Mouse (Mus musculus): ENCODE data around the gene Arl3.

The Arl3 gene

DNA sequence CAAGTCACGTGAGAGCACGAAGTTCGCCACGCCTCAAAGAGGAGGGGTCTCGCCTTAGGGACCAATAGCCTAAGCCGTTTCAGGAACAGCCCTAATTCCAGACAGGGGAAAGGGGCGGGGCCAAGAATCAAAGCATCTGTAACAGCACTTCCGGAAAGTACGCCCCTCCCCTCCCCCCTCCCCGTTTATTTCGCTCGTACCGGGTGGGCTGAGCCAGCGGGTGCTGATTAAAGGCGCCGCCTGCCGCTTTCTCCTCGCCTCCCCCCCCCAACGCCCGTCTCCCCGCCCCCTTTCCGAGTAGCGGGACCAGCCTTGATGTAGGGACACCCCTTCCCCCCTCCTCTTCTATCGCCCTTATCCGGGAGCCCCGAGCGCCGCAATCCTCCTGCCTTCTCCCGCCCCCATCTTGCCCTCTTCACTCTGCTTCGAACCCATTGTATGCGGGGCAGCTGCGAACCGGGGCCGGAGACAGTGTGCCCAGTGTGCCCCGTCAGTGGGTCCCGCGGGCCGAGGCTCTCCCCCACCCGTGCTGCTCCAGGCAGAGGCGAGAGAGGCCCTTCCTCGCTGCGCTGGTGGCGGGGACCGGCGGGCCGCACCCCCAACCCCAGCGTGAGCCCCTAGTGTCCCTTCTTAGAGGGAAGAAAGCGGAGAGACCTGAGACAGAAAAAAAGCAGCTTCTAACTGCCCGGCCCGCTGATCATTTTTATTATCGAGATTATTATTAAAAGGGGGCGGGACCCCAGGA, 73.0 kb downstream of the Arl3 start:
- peak; percentile 100 for DNase-seq

DNA sequence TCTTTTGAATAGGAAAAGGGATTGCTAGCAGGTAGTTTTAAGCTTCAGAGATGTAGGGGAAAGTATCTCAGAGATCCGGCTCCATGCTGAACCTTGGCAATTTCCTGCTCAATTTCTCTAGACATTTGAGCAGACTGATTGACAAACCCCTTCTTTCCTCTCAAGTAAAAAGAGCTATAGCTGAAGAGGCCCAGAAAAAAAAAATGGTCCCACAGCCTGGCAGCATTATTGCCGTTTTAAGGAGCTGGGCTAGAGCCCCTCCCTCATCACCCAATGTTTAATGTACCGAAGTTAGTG, 73.5 kb downstream of the Arl3 start:
- no peak for DNase-seq

DNA sequence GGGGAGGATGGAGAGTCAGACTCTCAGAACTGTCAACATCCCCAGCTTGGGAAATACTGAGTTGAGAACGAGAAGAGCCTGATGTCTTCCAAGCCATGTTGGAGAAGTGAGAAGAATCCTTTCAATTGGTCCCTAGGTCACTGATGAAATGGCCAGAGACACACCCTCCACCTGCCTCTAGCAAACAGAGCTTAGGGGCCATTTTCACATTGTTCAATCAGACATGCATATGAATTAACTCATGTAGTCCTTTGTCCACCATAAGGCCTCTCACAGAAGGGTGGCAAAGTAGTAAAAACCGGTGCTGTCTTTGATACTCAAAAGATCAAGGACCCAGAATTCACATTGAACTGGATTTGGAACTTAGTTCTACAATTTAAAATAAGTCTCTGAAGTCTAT, 75.8 kb downstream of the Arl3 start:
- DNase-seq, result no peak

GRCm38 (mm10) chr19:46495136-46495535, 77.9 kb downstream of the Arl3 start:
- DNase-seq, result no peak

DNA sequence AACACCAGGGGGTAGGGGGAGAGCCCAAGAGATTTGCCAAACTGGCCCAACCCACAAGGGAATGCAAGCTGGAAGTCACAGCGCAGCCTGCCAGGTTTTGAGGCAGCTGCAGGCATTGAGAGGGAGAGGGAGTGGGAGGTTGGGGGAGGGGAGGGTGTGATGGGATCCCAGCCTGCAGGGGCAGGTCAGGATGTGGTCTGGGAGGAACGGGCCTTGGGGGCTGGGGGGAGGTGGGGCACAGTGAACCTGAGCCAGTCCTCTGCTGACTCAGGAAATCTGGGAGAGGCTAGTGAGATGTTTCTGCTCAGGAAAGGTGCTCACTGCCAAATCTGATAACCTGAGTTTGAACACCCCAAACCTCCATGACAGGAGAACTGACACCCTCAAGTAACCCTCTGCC, 82.4 kb downstream of the Arl3 start:
- DNase-seq, result peak; percentile 65

DNA sequence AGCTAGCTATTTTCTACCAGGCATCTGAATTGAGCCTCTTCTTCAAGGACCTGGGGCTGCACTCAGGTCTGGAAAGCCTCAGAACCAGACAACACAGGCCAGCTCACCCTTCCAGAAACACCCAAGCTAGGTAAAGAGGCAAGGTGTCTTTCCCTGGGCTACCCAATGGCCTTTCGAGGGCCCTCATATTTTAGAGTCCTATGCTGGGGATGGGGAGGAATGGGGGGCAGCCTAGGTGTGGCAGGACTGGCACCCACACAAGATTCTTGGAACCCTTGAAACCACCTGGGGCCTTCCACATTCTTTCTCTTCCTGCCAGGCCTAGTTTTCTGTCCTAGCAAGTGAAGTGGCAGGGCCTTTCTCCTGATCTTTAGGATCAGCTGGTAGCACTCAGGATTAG, 83.5 kb downstream of the Arl3 start:
- no peak for DNase-seq

DNA sequence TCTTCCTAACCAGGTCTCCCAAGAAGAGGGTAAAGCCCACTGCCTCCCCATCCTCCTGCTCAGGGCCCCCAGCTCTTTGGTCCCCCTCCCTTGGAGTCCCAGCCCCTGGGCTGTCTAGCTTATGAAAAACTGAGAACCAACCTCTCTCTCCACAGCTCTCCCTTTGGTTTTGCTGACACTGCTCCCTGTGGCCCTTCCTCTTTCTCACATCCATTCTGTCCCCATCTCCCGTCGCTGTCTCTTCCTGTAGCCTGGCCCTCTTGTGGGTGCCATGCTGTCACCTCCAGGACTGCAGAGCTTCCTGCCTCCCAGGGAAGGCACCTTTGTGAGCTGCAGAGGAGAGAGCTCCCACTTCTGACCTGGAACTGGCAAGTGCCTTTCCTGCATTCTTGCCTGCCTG, 86.3 kb downstream of the Arl3 start:
- no peak for DNase-seq

DNA sequence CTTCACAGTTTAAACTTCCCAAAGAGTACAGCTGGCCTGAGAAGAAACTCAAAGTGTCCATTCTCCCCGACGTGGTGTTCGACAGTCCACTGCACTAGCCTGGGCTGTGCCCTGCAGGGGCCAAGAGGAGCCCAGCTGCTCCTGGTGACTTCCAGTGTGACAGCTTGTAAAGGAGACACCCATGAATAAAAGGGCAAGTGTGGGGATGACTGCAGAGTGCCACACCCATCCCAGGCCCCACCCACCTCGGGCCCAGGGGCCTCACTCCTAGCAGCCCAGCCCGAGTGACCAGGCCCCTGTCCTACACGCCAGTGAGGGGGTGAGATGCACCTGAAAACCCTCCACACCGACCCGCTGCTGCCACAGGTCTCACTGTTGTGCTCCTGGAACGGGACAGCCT, 87.2 kb downstream of the Arl3 start:
- DNase-seq, result no peak

GRCm38 (mm10) chr19:46484518-46484917, 88.5 kb downstream of the Arl3 start:
- peak; percentile 90 for DNase-seq

- DNase-seq, result peak; percentile 60
These were observed 89.2 kb downstream of the Arl3 start for GRCm38 (mm10) chr19:46483701-46484328.

DNA sequence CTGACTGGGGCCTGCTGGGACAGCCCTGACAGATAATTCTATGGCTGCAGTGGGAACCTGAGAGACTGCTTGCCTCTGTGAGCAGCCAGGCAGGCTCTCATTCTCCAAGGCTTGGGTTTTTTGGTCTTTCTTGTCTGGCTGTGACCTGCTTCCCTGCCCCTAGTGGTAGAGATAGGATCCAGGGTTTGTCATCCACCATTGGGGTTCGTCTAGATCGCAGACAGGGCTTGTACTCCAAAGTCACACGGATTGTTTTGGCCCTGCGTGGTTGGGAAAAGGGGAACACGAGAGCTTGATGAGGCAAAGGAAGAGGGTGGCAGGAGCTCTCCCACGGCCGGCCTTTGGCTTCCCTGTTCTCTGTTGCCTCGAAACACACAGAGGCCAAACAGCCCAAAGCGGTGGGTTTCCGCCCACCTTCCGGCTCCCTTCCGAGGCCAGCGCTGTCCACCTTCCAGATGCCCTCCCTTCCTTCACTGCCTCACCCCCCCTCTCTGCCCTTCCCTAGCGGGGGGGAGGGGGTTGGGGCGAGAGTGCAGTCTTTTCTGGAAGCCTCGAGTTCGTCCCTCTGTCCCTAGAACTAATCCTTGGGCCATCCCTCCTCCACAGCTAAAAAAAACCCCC, 90.0 kb downstream of the Arl3 start:
- no peak for DNase-seq

- DNase-seq, result peak; percentile 54
These were observed 91.2 kb downstream of the Arl3 start for GRCm38 (mm10) chr19:46481756-46482155.

GRCm38 (mm10) chr19:46481352-46481751, 91.6 kb downstream of the Arl3 start:
- no peak for DNase-seq
